Mouse (Mus musculus): ENCODE measurements around the gene Unc5cl. TPM values are rescaled to one million over a fixed set of nuclear protein-coding genes. Genes with fewer than 3 reads are reported as not detected.

Gene Unc5cl
- polyA plus RNA-seq, 1 experiment = 8.5 TPM

DNA sequence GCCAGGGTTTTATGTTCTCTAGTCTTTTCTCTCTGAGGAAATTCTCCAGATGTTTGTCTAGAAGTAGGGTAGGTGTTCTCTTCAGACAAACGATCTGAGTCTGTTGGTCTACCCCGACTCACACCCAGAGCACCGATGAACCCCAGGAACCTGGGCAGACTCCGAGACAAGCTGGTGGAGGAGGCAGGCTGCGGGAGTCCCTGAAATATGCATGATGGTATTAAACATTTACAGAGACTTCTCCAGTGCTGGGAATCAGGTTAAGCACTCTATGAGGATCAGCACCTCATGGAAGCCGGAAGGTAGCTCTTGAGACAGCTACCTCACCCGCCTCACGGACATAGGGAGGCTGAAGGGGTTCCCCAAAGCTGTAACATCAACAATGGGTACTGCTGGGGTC is 37.9 kb downstream of the Unc5cl start:
- TF ChIP-seq POLR2A (IDR thresholded peaks at IDR 0.05; ENCODE audit: low read depth, low read length) = no peak
- TF ChIP-seq CTCF (IDR thresholded peaks at IDR 0.05; ENCODE audit: extremely low read depth, insufficient read depth, insufficient read length, insufficient replicate concordance) = no peak
- Histone ChIP-seq H3K4me3 (ENCODE audit: extremely low read depth, insufficient read depth, insufficient read length) (no peak overlapping the region), H3K4me1 (ENCODE audit: control insufficient read depth, insufficient read depth, insufficient read length) (no peaks in the 10 kb centered on the region), H3K36me3 (ENCODE audit: control insufficient read depth, insufficient read depth, low read length) (no peaks in the 10 kb centered on the region), H3K27ac (ENCODE audit: insufficient read depth, low read length) (no peak overlapping the region), H3K27me3 (ENCODE audit: control insufficient read depth, insufficient read depth, low read length) (no peaks in the 10 kb centered on the region)
- WGBS = 93% methylated on average over 8 of the region's 8 CpGs
- DNase-seq (ENCODE audit: low read depth in 1 of 2, low spot score in 2 of 2) = no peak

DNA sequence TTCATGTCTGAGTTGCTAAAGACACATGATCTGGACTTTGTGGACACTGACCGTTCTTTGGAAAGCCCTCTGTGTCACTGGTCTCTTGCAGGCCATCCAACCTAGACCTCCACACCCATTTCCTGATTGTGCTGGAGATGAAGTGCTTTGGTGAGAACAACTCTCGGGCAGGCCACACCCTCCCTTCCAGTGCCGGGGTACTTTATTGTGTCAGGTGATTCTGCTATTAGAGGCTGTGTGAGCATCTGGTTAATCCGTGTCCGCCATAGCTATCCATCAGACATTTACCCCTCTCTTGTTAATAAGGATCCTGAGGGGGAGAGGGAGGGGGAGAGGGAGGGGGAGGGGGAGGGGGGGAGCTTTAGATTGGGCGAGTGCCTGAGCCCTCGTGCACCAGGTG is 38.9 kb downstream of the Unc5cl start:
- WGBS = 67% methylated on average over 7 of the region's 7 CpGs
- DNase-seq (ENCODE audit: low read depth in 1 of 2, low spot score in 2 of 2) = no peak
- no peaks in the 10 kb centered on the region for H3K4me1 ChIP-seq (ENCODE audit: control insufficient read depth, insufficient read depth, insufficient read length)
- no peak overlapping the region for H3K27ac ChIP-seq (ENCODE audit: insufficient read depth, low read length)
- no peaks in the 10 kb centered on the region for H3K36me3 ChIP-seq (ENCODE audit: control insufficient read depth, insufficient read depth, low read length)
- H3K27me3 ChIP-seq (ENCODE audit: control insufficient read depth, insufficient read depth, low read length) = no peaks in the 10 kb centered on the region
- TF ChIP-seq POLR2A (IDR thresholded peaks at IDR 0.05; ENCODE audit: low read depth, low read length) (no peak), CTCF (IDR thresholded peaks at IDR 0.05; ENCODE audit: extremely low read depth, insufficient read depth, insufficient read length, insufficient replicate concordance) (no peak)
- no peak overlapping the region for H3K4me3 ChIP-seq (ENCODE audit: extremely low read depth, insufficient read depth, insufficient read length)

- no peak for TF ChIP-seq CTCF (IDR thresholded peaks at IDR 0.05; ENCODE audit: extremely low read depth, insufficient read depth, insufficient read length, insufficient replicate concordance)
- no peak for TF ChIP-seq POLR2A (IDR thresholded peaks at IDR 0.05; ENCODE audit: low read depth, low read length)
- H3K27ac ChIP-seq (ENCODE audit: insufficient read depth, low read length) = no peak overlapping the region
Observed at GRCm38 (mm10) chr17:48493986-48494385, 39.3 kb downstream of the Unc5cl start.

DNA sequence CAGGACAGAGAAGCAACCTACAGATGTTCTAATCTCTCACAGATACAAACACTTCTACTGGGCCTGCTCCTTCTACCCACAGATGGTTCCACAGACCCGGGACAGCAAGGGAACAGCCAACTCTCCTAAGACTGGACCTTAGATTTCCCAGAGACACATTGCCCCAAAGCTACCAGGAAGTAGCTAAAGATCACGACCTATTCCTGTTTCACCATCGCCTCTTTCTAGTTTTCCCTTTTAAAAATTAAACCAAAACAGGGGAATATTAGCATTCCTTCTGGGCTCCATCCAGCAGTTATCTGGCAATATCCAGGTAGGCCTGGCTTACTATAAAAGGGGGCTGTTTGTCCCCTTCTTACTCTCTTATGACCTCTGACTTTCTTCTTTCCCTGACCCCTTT is 43.3 kb downstream of the Unc5cl start:
- no peak for TF ChIP-seq CTCF (IDR thresholded peaks at IDR 0.05; ENCODE audit: extremely low read depth, insufficient read depth, insufficient read length, insufficient replicate concordance)
- TF ChIP-seq POLR2A (IDR thresholded peaks at IDR 0.05; ENCODE audit: low read depth, low read length) = no peak
- no peaks in the 10 kb centered on the region for H3K4me1 ChIP-seq (ENCODE audit: control insufficient read depth, insufficient read depth, insufficient read length)
- H3K36me3 ChIP-seq (ENCODE audit: control insufficient read depth, insufficient read depth, low read length) = no peaks in the 10 kb centered on the region
- H3K4me3 ChIP-seq (ENCODE audit: extremely low read depth, insufficient read depth, insufficient read length) = no peak overlapping the region
- no peak for DNase-seq (ENCODE audit: low read depth in 1 of 2, low spot score in 2 of 2)
- no peak overlapping the region for H3K27ac ChIP-seq (ENCODE audit: insufficient read depth, low read length)
- 80% methylated on average over 3 of the region's 3 CpGs for WGBS
- no peaks in the 10 kb centered on the region for H3K27me3 ChIP-seq (ENCODE audit: control insufficient read depth, insufficient read depth, low read length)

More at GRCm38 (mm10) chr17:48493986-48494385, 39.3 kb downstream of the Unc5cl start:
- H3K4me3 ChIP-seq (ENCODE audit: extremely low read depth, insufficient read depth, insufficient read length) = no peak overlapping the region
- no peaks in the 10 kb centered on the region for H3K36me3 ChIP-seq (ENCODE audit: control insufficient read depth, insufficient read depth, low read length)
- WGBS = 88% methylated on average over 8 of the region's 8 CpGs
- DNase-seq (ENCODE audit: low read depth in 1 of 2, low spot score in 2 of 2) = no peak
- no peaks in the 10 kb centered on the region for H3K4me1 ChIP-seq (ENCODE audit: control insufficient read depth, insufficient read depth, insufficient read length)
- H3K27me3 ChIP-seq (ENCODE audit: control insufficient read depth, insufficient read depth, low read length) = no peaks in the 10 kb centered on the region

DNA sequence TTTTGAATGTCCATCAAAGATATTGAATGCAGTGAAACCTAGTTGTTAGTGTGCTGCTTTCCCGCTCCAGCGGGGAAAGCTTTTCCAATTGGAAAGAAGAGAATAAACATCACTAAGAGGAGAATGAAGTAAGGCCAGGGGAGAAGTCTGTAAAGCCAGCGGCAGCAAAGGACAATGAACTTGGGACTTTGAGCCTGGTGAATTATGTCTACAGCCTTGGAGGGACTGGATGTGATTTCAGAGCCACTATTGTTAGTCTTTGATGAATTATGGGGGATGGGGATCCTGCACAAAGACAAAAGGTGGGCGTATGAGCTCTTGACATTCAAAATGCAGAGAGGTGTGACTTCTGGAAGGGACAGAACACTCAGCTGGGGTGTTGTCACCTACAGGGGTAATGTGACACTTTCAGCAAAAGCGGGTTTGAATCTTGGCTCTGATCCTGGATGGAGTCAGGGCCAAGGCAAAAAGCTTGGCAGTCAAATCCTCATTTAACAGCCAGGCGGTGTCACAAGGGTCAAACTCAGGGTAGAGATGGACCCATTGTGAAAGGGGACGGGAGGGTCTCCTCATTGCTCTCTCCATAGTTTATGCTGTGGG is 46.2 kb downstream of the Unc5cl start:
- no peak overlapping the region for H3K4me3 ChIP-seq (ENCODE audit: extremely low read depth, insufficient read depth, insufficient read length)
- H3K27ac ChIP-seq (ENCODE audit: insufficient read depth, low read length) = no peak overlapping the region
- DNase-seq (ENCODE audit: low read depth in 1 of 2, low spot score in 2 of 2) = no peak
- H3K4me1 ChIP-seq (ENCODE audit: control insufficient read depth, insufficient read depth, insufficient read length) = no peaks in the 10 kb centered on the region
- H3K36me3 ChIP-seq (ENCODE audit: control insufficient read depth, insufficient read depth, low read length) = no peaks in the 10 kb centered on the region
- WGBS = 87% methylated on average over 7 of the region's 7 CpGs
- no peak for TF ChIP-seq CTCF (IDR thresholded peaks at IDR 0.05; ENCODE audit: extremely low read depth, insufficient read depth, insufficient read length, insufficient replicate concordance)
- TF ChIP-seq POLR2A (IDR thresholded peaks at IDR 0.05; ENCODE audit: low read depth, low read length) = no peak
- H3K27me3 ChIP-seq (ENCODE audit: control insufficient read depth, insufficient read depth, low read length) = no peaks in the 10 kb centered on the region

- no peak overlapping the region for H3K4me3 ChIP-seq (ENCODE audit: extremely low read depth, insufficient read depth, insufficient read length)
- no peaks in the 10 kb centered on the region for H3K4me1 ChIP-seq (ENCODE audit: control insufficient read depth, insufficient read depth, insufficient read length)
- DNase-seq (ENCODE audit: low read depth in 1 of 2, low spot score in 2 of 2) = no peak
- H3K27me3 ChIP-seq (ENCODE audit: control insufficient read depth, insufficient read depth, low read length) = no peaks in the 10 kb centered on the region
- no peak for TF ChIP-seq POLR2A (IDR thresholded peaks at IDR 0.05; ENCODE audit: low read depth, low read length)
- TF ChIP-seq CTCF (IDR thresholded peaks at IDR 0.05; ENCODE audit: extremely low read depth, insufficient read depth, insufficient read length, insufficient replicate concordance) = no peak
- no peaks in the 10 kb centered on the region for H3K36me3 ChIP-seq (ENCODE audit: control insufficient read depth, insufficient read depth, low read length)
- H3K27ac ChIP-seq (ENCODE audit: insufficient read depth, low read length) = no peak overlapping the region
- 78% methylated on average over 3 of the region's 3 CpGs for WGBS
Observed at GRCm38 (mm10) chr17:48505006-48505405, 50.3 kb downstream of the Unc5cl start.

GRCm38 (mm10) chr17:48506986-48507385 is 52.3 kb downstream of the Unc5cl start:
- no peak overlapping the region for H3K4me3 ChIP-seq (ENCODE audit: extremely low read depth, insufficient read depth, insufficient read length)
- TF ChIP-seq CTCF (IDR thresholded peaks at IDR 0.05; ENCODE audit: extremely low read depth, insufficient read depth, insufficient read length, insufficient replicate concordance) (no peak), POLR2A (IDR thresholded peaks at IDR 0.05; ENCODE audit: low read depth, low read length) (no peak)
- DNase-seq (ENCODE audit: low read depth in 1 of 2, low spot score in 2 of 2) = no peak

More at GRCm38 (mm10) chr17:48506986-48507385, 52.3 kb downstream of the Unc5cl start:
- Histone ChIP-seq H3K27me3 (ENCODE audit: control insufficient read depth, insufficient read depth, low read length) (no peaks in the 10 kb centered on the region), H3K36me3 (ENCODE audit: control insufficient read depth, insufficient read depth, low read length) (no peaks in the 10 kb centered on the region), H3K4me1 (ENCODE audit: control insufficient read depth, insufficient read depth, insufficient read length) (no peaks in the 10 kb centered on the region), H3K27ac (ENCODE audit: insufficient read depth, low read length) (no peak overlapping the region)
- WGBS = 66% methylated on average over 4 of the region's 4 CpGs
